Mouse (Mus musculus) adrenal gland, adult 8-10 months (tissue): ENCODE data around the gene Ppfia1. TPM values are rescaled to one million over a fixed set of nuclear protein-coding genes. Genes with fewer than 3 reads are reported as not detected.

Experiments used
- DNase-seq: peaks from one replicate; pipeline ENCODE4 v3.0.0; 2022
- total RNA-seq, 4 experiments: library from RNA; stranded (reverse); gene quantifications; 2 replicates each; pipeline ENCODE4 v1.2.4; 2022

Ppfia1 gene
- total RNA-seq, 4 experiments from 2014 or later, result 48.2 to 63.2 (median 54.5) TPM

DNA sequence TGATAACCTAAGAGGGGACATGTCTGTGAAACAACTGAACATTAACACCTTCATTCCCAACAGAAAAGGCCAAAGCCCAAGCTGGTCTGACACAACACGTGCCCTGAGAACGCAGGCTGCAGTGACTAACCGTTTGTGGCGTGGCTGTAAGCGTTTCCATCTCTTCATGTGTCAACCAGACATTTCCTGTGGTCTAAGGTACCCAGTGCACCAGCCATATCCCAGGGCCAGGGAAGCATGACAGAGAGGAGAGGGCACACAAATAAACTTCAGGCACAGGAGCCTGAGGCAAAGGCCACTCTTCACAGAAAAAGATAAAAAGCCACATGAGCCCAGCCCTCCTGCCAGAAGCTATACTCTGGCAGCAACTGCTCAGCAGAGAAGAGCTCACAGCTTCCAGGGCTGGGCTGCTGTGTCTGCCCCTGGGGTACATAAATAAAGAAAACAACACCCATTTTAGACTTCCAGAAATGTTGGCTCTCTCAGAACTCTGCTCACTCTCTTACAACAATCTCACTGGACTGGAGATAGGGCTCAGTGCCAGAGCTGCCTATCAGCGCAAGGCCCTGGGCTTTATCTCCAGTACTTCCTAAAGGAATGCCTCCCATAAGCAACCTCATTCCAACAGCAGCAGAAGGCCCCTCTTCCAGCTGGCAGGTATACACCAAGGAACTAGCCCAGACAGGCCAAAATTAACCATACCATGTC is 64.3 kb downstream of the Ppfia1 start:
- no peak for DNase-seq

DNA sequence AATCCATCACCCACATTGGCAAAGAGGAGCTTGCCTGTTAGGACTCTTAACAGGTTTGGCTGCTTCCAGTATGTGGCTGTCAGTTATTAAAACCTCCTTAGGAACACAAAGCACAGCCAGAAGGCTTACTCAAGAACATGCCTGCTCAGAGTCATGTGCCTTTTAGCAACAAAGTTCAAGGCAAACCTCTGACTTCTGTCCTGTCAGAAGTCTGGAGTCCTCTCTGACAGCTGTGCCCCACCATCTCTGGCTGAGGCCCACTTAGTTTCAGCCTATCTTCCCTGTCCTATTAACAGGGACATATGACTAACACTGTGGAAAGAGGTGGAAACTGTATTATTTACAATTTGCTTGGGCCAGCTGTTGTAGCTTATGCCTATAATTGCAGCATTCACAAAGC is 73.2 kb downstream of the Ppfia1 start:
- no peak for DNase-seq

DNA sequence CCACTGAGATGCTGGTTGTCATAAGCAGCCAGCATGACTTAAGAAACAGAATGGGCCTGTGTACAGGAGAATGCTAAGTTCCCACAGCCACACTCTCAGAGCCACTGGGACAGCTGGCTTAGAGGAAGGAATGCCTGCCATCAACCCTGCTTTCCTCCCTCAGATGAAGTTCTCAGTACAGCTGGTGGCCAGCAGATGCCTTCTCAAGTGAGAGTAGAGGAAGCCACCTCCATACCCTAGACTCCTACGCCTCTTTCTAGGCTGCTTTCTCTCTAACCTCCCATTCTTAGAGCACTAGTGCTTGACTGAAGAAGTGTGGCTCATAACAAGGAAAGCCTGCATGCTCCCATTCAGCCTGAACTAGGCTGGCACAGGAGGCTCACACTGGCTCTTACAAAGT is 74.0 kb downstream of the Ppfia1 start:
- no peak for DNase-seq

GRCm38 (mm10) chr7:144475741-144476140 is 77.8 kb downstream of the Ppfia1 start:
- DNase-seq, result no peak

GRCm38 (mm10) chr7:144473486-144473885 is 80.0 kb downstream of the Ppfia1 start:
- DNase-seq, result no peak

DNA sequence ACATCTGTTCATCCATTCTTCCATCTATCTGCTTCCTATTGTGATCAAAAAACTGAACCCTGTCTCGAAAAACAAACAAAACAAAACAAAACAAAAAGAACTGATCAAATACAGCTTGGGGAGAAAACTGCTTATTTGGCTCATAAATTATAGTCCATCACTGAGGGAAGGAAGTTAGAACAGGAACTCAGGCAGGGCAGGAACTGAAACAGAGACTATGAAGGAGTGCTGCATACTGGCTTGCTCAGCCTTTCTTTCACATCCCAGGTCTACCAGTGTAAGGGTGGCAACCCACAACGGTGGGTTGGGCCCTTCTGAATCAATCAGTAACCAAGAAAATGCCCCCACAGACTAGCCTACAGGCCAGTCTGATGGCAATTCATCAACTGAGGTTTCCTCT is 82.4 kb downstream of the Ppfia1 start:
- no peak for DNase-seq

- DNase-seq, result peak; percentile 89
These were observed 82.9 kb downstream of the Ppfia1 start, which contains the start of gene Cttn for GRCm38 (mm10) chr7:144470545-144471059. TSS of gene Cttn (minus strand) at chr7:144471009.

DNA sequence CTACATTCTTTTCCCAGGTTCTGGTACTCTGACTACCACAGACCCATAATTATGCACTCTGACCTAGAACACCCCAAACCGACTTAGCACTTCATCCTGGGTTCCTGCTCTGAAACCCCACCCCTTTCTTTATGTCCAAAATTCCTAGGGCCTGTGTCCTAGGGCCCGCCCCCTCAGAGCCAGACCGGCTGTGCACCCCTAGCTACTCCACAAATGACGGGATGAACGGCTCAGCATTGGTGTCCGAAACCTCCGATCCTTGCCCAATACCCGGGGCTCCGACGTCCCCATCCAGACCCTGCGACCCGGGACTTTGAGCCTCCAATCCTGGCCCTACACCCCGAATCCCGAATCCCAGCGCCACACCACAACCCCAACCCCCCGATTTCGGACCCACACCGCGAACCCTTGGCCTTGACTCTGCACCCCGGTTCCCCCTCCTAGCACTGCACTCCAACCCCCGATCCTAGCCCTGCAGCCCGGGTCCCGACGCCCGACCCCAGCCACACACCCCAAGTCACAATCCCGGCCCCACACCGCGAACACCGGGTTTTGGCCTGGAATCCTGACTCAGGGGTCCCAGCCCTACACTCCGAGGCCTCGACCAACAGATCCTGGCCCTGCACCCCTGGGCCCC is 83.5 kb downstream of the Ppfia1 start:
- DNase-seq, result no peak

GRCm38 (mm10) chr7:144469181-144469641 is 84.3 kb downstream of the Ppfia1 start:
- DNase-seq, result no peak

- DNase-seq, result no peak
These were observed 84.8 kb downstream of the Ppfia1 start for GRCm38 (mm10) chr7:144468741-144469140.

DNA sequence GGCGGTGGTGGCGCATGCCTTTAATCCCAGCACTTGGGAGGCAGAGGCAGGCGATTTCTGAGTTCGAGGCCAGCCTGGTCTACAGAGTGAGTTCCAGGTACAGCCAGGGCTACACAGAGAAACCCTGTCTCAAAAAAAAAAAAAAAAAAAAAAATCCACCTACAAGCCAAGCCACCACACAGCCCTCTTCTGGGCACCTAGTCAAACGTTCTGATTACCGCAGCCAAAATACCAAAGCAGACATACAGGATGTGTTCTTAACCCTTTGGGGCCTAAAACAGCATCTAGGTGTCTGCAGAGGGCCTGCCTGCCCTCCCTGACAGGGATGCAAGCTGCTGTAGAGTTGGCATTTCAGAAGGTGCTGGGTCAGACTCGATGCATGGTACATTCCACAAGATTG is 91.0 kb downstream of the Ppfia1 start:
- DNase-seq, result no peak

DNA sequence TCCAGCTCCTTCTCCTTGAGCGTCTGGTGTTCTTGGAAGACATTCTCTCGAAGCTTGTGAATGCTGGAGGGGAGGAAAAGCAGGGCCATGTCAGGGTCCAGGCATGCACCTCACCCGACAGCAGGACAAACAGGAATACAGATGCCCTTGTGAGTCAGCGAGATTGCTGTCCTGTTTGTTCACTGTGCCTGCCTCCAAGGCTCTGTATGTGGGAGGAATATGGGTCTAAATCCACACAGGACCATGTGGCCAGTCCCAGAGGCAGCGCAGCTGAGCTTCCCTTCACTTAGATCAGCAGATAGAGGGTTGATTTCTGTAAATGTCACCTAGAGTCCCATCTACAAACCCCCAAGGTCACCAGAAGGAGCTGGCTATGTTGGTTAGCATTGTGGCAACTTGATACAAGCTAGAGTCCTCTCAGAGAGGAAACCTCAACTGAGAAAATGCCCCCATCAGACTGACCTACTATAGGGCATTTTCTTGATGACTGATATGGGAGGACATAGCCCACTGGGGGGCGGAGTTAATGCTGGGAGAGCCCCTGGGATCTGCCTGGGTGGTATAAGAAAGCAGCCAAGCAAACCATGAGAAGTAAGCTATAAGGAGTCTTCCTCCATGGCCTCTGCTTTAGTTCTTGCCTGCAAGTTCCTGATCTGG is 92.2 kb downstream of the Ppfia1 start:
- DNase-seq, result no peak

- DNase-seq, result peak; percentile 77
These were observed 94.6 kb downstream of the Ppfia1 start for GRCm38 (mm10) chr7:144458881-144459280.

DNA sequence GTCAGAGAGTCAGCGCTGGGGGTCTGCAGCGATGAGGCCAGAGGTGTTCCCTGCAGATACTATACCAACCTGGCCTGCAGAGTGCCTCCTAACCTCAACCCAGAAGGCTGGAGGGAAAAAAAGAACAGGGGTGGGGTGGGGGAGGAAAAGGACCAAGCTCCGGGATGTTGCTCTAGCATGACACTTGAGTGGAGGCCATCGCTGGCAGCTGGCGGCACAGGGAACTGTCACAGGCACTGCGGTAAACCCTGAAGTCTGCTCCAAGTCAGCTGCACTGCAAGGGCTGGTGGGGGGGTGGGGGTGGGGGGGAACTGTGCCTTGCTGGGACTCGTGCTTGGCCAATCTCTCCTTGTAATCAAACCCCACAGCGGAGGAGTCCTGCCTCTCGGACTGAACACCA is 102.9 kb downstream of the Ppfia1 start:
- DNase-seq, result no peak

- DNase-seq, result peak; percentile 96
These were observed 103.6 kb downstream of the Ppfia1 start for GRCm38 (mm10) chr7:144449637-144450570.

DNA sequence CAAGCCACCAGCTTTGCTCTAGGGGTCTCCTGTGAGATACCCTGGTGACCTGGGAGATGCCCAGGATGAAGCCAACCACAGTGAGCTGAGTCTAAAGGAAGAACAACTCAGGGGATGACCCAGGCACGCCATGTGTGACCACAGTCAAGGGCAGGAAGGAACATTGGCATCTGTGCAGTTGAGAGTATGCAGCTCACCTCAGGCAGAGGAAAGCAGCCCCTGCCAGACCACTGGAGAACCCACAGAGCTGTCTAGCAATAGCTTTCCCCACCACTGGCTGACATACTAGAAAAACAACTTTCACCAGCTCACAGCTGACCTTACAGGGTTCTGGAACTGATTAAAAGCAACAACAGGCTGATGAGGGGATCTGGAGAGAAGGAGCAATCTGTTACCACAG is 105.3 kb downstream of the Ppfia1 start:
- DNase-seq, result no peak

- DNase-seq, result no peak
These were observed 106.4 kb downstream of the Ppfia1 start for GRCm38 (mm10) chr7:144447146-144447545.

GRCm38 (mm10) chr7:144444788-144445187 is 108.7 kb downstream of the Ppfia1 start:
- DNase-seq, result no peak

DNA sequence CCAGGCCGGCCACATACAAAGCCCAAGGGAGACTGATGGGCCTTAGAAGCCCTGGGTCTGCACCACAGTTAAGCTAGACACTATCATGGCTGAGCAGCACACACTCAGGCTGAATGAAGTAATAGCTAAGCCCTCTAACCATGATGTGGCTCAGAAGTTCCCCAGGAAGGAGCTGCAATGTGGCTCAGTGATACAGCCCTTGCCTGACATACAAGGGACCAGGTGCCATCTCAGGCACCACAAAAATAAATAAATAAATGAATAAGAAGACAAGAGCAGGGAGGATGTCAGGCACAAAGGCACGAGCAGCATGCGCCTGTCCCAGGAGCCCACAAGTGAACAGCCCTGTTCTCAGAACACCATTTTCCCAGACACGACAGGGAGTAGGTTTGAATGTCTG is 111.6 kb downstream of the Ppfia1 start:
- no peak for DNase-seq

- no peak for DNase-seq
These were observed 112.1 kb downstream of the Ppfia1 start for GRCm38 (mm10) chr7:144441466-144441865.

DNA sequence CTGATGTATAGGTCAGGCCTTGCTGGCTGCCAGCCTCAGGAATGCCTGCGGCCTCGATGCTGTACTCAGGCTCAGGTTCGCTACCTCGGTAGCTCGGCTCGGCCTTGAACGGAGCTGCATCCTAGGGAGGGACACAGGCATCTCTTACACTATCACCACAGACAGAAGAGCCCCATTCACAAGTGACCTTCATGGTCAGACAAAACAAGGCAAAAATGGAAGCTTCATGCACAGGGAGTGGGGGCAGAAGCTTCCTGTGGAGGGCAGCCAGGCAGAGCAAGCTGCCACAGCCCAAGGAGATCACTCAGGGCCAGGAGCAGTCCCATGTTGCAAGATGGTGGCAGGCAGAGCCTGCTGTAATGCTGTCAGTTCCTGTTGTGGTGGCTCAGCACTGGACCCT is 114.7 kb downstream of the Ppfia1 start:
- DNase-seq, result no peak

DNA sequence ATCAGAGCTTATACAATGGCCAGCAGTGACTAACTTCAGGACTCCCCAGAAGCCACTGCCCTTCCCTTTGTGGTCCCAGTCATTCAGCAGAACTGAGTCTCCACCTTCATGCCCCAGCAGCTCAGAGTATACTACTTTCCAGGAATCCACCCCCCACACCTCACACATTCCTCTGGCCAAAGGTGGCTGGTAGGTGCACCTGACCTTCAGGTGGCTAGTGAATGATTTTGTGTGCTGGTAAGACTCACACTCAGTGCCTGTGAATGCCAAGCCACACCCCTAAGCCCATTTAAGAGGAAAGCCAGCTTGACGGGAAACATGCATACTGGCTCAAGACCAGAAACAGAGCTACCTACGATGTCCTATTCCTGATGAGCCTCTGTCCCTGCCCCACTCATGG is 120.6 kb downstream of the Ppfia1 start:
- DNase-seq, result no peak
